Mouse (Mus musculus): ENCODE data around the gene Prex1. TPM values are rescaled to one million over a fixed set of nuclear protein-coding genes. Genes with fewer than 3 reads are reported as not detected.

Gene Prex1
- polyA plus RNA-seq, 1 experiment = 20.1 TPM

GRCm38 (mm10) chr2:166712310-166712709 lies 1.3 kb downstream of the Prex1 start:
- no peaks in the 10 kb centered on the region for H3K36me3 ChIP-seq (ENCODE audit: control insufficient read depth, insufficient read depth, low read length)
- no peak overlapping the region for H3K27ac ChIP-seq (ENCODE audit: insufficient read depth, low read depth, low read length)
- 18% methylated on average over 4 of the region's 4 CpGs for WGBS
- H3K4me1 ChIP-seq (ENCODE audit: control insufficient read depth, insufficient read depth, insufficient read length, low read length) = peaks cover 7% of the 10 kb centered on the region
- peaks cover 13% of the 10 kb centered on the region for H3K27me3 ChIP-seq (ENCODE audit: control insufficient read depth, insufficient read depth, low read length)
- H3K4me3 ChIP-seq (ENCODE audit: low read depth, low read length) = peak overlapping the region; percentile 79
- TF ChIP-seq CTCF (IDR thresholded peaks at IDR 0.05; ENCODE audit: extremely low read depth, insufficient read length, insufficient replicate concordance, low read depth, low read length) (no peak), POLR2A (IDR thresholded peaks at IDR 0.05; ENCODE audit: low read depth, low read length) (no peak)

- H3K27me3 ChIP-seq (ENCODE audit: control insufficient read depth, insufficient read depth, low read length) = peaks cover 13% of the 10 kb centered on the region
- no peaks in the 10 kb centered on the region for H3K36me3 ChIP-seq (ENCODE audit: control insufficient read depth, insufficient read depth, low read length)
- peak overlapping the region; percentile 28 for H3K4me3 ChIP-seq (ENCODE audit: low read depth, low read length)
- H3K27ac ChIP-seq (ENCODE audit: insufficient read depth, low read depth, low read length) = no peak overlapping the region
- H3K4me1 ChIP-seq (ENCODE audit: control insufficient read depth, insufficient read depth, insufficient read length, low read length) = peaks cover 7% of the 10 kb centered on the region
- no peak for TF ChIP-seq POLR2A (IDR thresholded peaks at IDR 0.05; ENCODE audit: low read depth, low read length)
- no peak for TF ChIP-seq CTCF (IDR thresholded peaks at IDR 0.05; ENCODE audit: extremely low read depth, insufficient read length, insufficient replicate concordance, low read depth, low read length)
- 65% methylated on average over 7 of the region's 7 CpGs for WGBS
Observed at GRCm38 (mm10) chr2:166711681-166712132, 1.9 kb downstream of the Prex1 start.

GRCm38 (mm10) chr2:166709883-166710282 lies 3.7 kb downstream of the Prex1 start:
- 92% methylated on average over 2 of the region's 2 CpGs for WGBS
- Histone ChIP-seq H3K4me1 (ENCODE audit: control insufficient read depth, insufficient read depth, insufficient read length, low read length) (peaks cover 7% of the 10 kb centered on the region), H3K27ac (ENCODE audit: insufficient read depth, low read depth, low read length) (no peak overlapping the region), H3K4me3 (ENCODE audit: low read depth, low read length) (no peak overlapping the region), H3K36me3 (ENCODE audit: control insufficient read depth, insufficient read depth, low read length) (no peaks in the 10 kb centered on the region), H3K27me3 (ENCODE audit: control insufficient read depth, insufficient read depth, low read length) (peaks cover 13% of the 10 kb centered on the region)
- no peak for TF ChIP-seq POLR2A (IDR thresholded peaks at IDR 0.05; ENCODE audit: low read depth, low read length)
- TF ChIP-seq CTCF (IDR thresholded peaks at IDR 0.05; ENCODE audit: extremely low read depth, insufficient read length, insufficient replicate concordance, low read depth, low read length) = no peak

DNA sequence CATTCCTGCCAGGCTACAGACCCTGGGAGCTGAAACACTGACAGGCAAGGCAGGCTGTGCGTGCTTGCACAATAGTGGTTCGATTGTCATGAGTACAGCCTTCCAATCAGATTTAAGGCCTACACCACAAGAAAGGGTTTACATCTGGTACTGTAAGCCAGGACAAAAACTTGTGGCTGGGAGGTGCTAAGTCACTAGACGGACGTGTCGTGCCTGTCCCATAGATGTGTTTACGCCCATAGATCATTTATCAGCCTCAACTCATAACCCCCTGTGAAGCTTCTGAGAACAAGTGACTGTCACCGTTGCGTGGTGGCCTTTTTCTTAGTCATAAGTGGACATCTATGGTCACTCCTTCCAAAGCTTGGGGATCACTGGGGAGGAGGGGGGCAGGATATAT lies 5.3 kb downstream of the Prex1 start:
- 77% methylated on average over 8 of the region's 8 CpGs for WGBS
- H3K36me3 ChIP-seq (ENCODE audit: control insufficient read depth, insufficient read depth, low read length) = no peaks in the 10 kb centered on the region
- no peak overlapping the region for H3K27ac ChIP-seq (ENCODE audit: insufficient read depth, low read depth, low read length)
- peaks cover 11% of the 10 kb centered on the region for H3K27me3 ChIP-seq (ENCODE audit: control insufficient read depth, insufficient read depth, low read length)
- no peaks in the 10 kb centered on the region; the same call in 1 of the 2 replicates for H3K4me1 ChIP-seq (ENCODE audit: control insufficient read depth, insufficient read depth, insufficient read length, low read length)
- no peak overlapping the region for H3K4me3 ChIP-seq (ENCODE audit: low read depth, low read length)
- TF ChIP-seq CTCF (IDR thresholded peaks at IDR 0.05; ENCODE audit: extremely low read depth, insufficient read length, insufficient replicate concordance, low read depth, low read length) (no peak), POLR2A (IDR thresholded peaks at IDR 0.05; ENCODE audit: low read depth, low read length) (no peak)

DNA sequence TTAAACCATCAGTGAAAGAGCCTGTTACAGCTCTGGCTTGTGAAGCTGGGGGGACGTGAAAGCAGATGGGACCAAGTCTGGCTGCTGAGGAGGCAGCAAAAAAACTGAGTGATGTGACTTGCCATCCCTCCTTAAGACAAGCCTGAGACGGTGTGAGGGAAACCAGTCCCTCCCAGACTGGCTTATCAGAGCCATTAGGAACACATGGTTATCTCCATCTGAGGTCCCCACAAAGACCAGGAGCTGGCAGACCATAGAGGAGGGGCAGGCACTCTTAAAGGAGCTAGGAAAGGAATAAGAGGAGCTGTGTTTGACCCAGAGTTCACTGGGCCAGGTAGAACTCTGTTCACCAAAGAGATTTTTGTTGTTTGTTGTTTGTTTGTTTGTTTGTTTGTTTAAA lies 7.1 kb downstream of the Prex1 start:
- Histone ChIP-seq H3K27me3 (ENCODE audit: control insufficient read depth, insufficient read depth, low read length) (no peaks in the 10 kb centered on the region), H3K36me3 (ENCODE audit: control insufficient read depth, insufficient read depth, low read length) (no peaks in the 10 kb centered on the region), H3K27ac (ENCODE audit: insufficient read depth, low read depth, low read length) (no peak overlapping the region), H3K4me3 (ENCODE audit: low read depth, low read length) (no peak overlapping the region), H3K4me1 (ENCODE audit: control insufficient read depth, insufficient read depth, insufficient read length, low read length) (no peaks in the 10 kb centered on the region; the same call in 1 of the 2 replicates)
- WGBS = 58% methylated on average over 2 of the region's 2 CpGs
- TF ChIP-seq CTCF (IDR thresholded peaks at IDR 0.05; ENCODE audit: extremely low read depth, insufficient read length, insufficient replicate concordance, low read depth, low read length) = no peak

- H3K27ac ChIP-seq (ENCODE audit: insufficient read depth, low read depth, low read length) = no peak overlapping the region
Observed at GRCm38 (mm10) chr2:166703491-166703890, 10.1 kb downstream of the Prex1 start.

GRCm38 (mm10) chr2:166702113-166702445 lies 11.6 kb downstream of the Prex1 start:
- Histone ChIP-seq H3K4me3 (ENCODE audit: low read depth, low read length) (no peak overlapping the region), H3K4me1 (ENCODE audit: control insufficient read depth, insufficient read depth, insufficient read length, low read length) (0 out of 2 replicates have a peak, but pooled peaks cover 2% of the 10 kb centered on the region), H3K27ac (ENCODE audit: insufficient read depth, low read depth, low read length) (no peak overlapping the region; the same call in 1 of the 2 replicates), H3K36me3 (ENCODE audit: control insufficient read depth, insufficient read depth, low read length) (no peaks in the 10 kb centered on the region), H3K27me3 (ENCODE audit: control insufficient read depth, insufficient read depth, low read length) (no peaks in the 10 kb centered on the region)
- WGBS = 94% methylated on average over 2 of the region's 2 CpGs
- no peak for TF ChIP-seq POLR2A (IDR thresholded peaks at IDR 0.05; ENCODE audit: low read depth, low read length)
- TF ChIP-seq CTCF (IDR thresholded peaks at IDR 0.05; ENCODE audit: extremely low read depth, insufficient read length, insufficient replicate concordance, low read depth, low read length) = no peak

More at GRCm38 (mm10) chr2:166703491-166703890, 10.1 kb downstream of the Prex1 start:
- WGBS = 34% methylated on average over 3 of the region's 3 CpGs
- H3K4me3 ChIP-seq (ENCODE audit: low read depth, low read length) = no peak overlapping the region
- no peaks in the 10 kb centered on the region; the same call in 1 of the 2 replicates for H3K4me1 ChIP-seq (ENCODE audit: control insufficient read depth, insufficient read depth, insufficient read length, low read length)
- H3K27me3 ChIP-seq (ENCODE audit: control insufficient read depth, insufficient read depth, low read length) = no peaks in the 10 kb centered on the region
- TF ChIP-seq POLR2A (IDR thresholded peaks at IDR 0.05; ENCODE audit: low read depth, low read length) (no peak), CTCF (IDR thresholded peaks at IDR 0.05; ENCODE audit: extremely low read depth, insufficient read length, insufficient replicate concordance, low read depth, low read length) (no peak)
- no peaks in the 10 kb centered on the region for H3K36me3 ChIP-seq (ENCODE audit: control insufficient read depth, insufficient read depth, low read length)

Data from small intestine, adult 2 months (tissue).